Mouse (Mus musculus) lung, postnatal 14 days (tissue): ENCODE measurements around the gene Inpp5b.

Source experiments
- DNase-seq: peaks from one replicate; pipeline ENCODE4 v3.0.0; 2021

Inpp5b gene

GRCm38 (mm10) chr4:124818832-124819231, 77.2 kb downstream of the Inpp5b start:
- no peak for DNase-seq

- DNase-seq, result no peak
These were observed 83.3 kb downstream of the Inpp5b start for GRCm38 (mm10) chr4:124824967-124825366.

GRCm38 (mm10) chr4:124825371-124825965, 83.8 kb downstream of the Inpp5b start:
- no peak for DNase-seq

GRCm38 (mm10) chr4:124829671-124830070, 88.0 kb downstream of the Inpp5b start:
- DNase-seq, result no peak

GRCm38 (mm10) chr4:124832796-124833195, 91.1 kb downstream of the Inpp5b start:
- DNase-seq, result no peak

- DNase-seq, result no peak
These were observed 96.5 kb downstream of the Inpp5b start for GRCm38 (mm10) chr4:124838035-124838700.

GRCm38 (mm10) chr4:124840998-124841397, 99.3 kb downstream of the Inpp5b start:
- DNase-seq, result no peak

GRCm38 (mm10) chr4:124843493-124843892, 101.8 kb downstream of the Inpp5b start:
- DNase-seq, result peak; percentile 41

GRCm38 (mm10) chr4:124847573-124847972, 105.9 kb downstream of the Inpp5b start:
- peak; percentile 83 for DNase-seq

- DNase-seq, result peak; percentile 42
These were observed 108.1 kb downstream of the Inpp5b start for GRCm38 (mm10) chr4:124849631-124850260.

GRCm38 (mm10) chr4:124850261-124850913, 108.7 kb downstream of the Inpp5b start, which contains the start of gene Yrdc:
Gene Yrdc (plus strand): TSS chr4:124850679.
- DNase-seq, result peak; percentile 96
